In the genomic region with DNA sequence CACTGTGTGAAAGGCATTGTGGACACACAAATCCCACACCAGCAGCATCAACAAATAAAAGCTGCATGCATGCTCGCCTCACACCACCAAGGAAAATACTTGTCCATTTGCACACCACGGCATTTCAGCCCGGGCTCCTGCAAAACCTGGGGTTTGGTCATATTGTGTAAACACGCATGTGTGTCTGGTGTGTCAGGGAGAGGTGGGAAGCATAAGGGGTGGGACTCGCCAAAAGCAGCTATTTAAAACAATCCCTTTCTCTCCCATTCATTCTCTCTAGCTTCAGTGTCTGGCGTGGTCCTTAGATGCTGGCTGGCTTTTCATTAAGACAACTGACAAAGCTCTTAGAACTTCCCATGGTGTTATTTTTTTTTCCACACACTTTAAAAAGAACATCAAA, we compare ENCODE assay signal across 7 mouse cellular contexts. TPM values are rescaled to one million over a fixed set of nuclear protein-coding genes. Genes with fewer than 3 reads are reported as not detected.
DNase-seq lines count a peak whose midpoint lies in the region; ATAC-seq and TF ChIP-seq lines count a peak whose summit lies in the region.

No protein-coding gene starts in this region.

- no peaks in the 10 kb centered on the region for H3K27me3 ChIP-seq in lung, embryonic 16.5 days (ENCODE audit: control insufficient read depth, insufficient read depth, low read depth, low read length)
- no peaks in the 10 kb centered on the region for H3K27me3 ChIP-seq in embryonic facial prominence, embryonic 13.5 days
- H3K27me3 ChIP-seq in intestine, embryonic 15.5 days (replicated peaks): no peaks in the 10 kb centered on the region
- H3K27me3 ChIP-seq in myocyte (ENCODE audit: control insufficient read depth, insufficient read depth, insufficient read length): no peaks in the 10 kb centered on the region

- H3K4me1 ChIP-seq in lung, embryonic 16.5 days (replicated peaks; ENCODE audit: control insufficient read depth, insufficient read depth, low read length): peaks cover 11% of the 10 kb centered on the region
- peaks cover 35% of the 10 kb centered on the region for H3K4me1 ChIP-seq in embryonic facial prominence, embryonic 13.5 days
- H3K4me1 ChIP-seq in intestine, embryonic 15.5 days (replicated peaks): peaks cover 2% of the 10 kb centered on the region; the same call in 1 of the 2 replicates

- peak overlapping the region; percentile 65 for H3ac ChIP-seq in myocyte (ENCODE audit: control insufficient read depth, insufficient read length)

- DNase-seq in lung, postnatal 36 days: no peak
- no peak for DNase-seq in T-cell, adult 2 months (ENCODE audit: low spot score)
- no peak for DNase-seq in testis, postnatal 14 days (ENCODE audit: low spot score)

- H3K4me3 ChIP-seq in lung, embryonic 16.5 days (ENCODE audit: low read length): peak overlapping the region; percentile 85
- H3K4me3 ChIP-seq in embryonic facial prominence, embryonic 13.5 days: peak overlapping the region; percentile 69
- 0 out of 2 replicates have a peak overlapping the region, but pooled peaks have one; percentile 6 for H3K4me3 ChIP-seq in intestine, embryonic 15.5 days (replicated peaks)
- peak overlapping the region; percentile 58 for H3K4me3 ChIP-seq in myocyte

- H3K4me2 ChIP-seq in lung, embryonic 16.5 days (ENCODE audit: low read depth, low read length): peak overlapping the region; percentile 36
- H3K4me2 ChIP-seq in embryonic facial prominence, embryonic 13.5 days: peak overlapping the region; percentile 87
- H3K4me2 ChIP-seq in intestine, embryonic 15.5 days (replicated peaks): peak overlapping the region; percentile 95
- peak overlapping the region; percentile 68 for H3K4me2 ChIP-seq in myocyte (ENCODE audit: low read depth)

- no peaks in the 10 kb centered on the region for H3K9me3 ChIP-seq in lung, embryonic 16.5 days (ENCODE audit: control insufficient read depth, low read length)
- no peaks in the 10 kb centered on the region for H3K9me3 ChIP-seq in embryonic facial prominence, embryonic 13.5 days
- no peaks in the 10 kb centered on the region for H3K9me3 ChIP-seq in intestine, embryonic 15.5 days

- H3K79me2 ChIP-seq in myocyte (ENCODE audit: control insufficient read depth, insufficient read depth): peaks cover 38% of the 10 kb centered on the region

- no peak for ATAC-seq in lung, embryonic 16.5 days (ENCODE audit: low read depth)
- no peak for ATAC-seq in embryonic facial prominence, embryonic 13.5 days (ENCODE audit: insufficient number of reproducible peaks, insufficient read depth, low FRiP score, low TSS enrichment, low read depth)
- ATAC-seq in intestine, embryonic 15.5 days: no peak

- H3K9ac ChIP-seq in lung, embryonic 16.5 days (ENCODE audit: low read length): no peak overlapping the region
- no peak overlapping the region for H3K9ac ChIP-seq in embryonic facial prominence, embryonic 13.5 days
- H3K9ac ChIP-seq in intestine, embryonic 15.5 days: no peak overlapping the region

- no peak overlapping the region for H3K27ac ChIP-seq in lung, embryonic 16.5 days (ENCODE audit: low read length)
- H3K27ac ChIP-seq in embryonic facial prominence, embryonic 13.5 days: no peak overlapping the region
- H3K27ac ChIP-seq in intestine, embryonic 15.5 days: no peak overlapping the region

- WGBS in lung, embryonic 16.5 days: 34% methylated on average over 6 of the region's 6 CpGs
- WGBS in embryonic facial prominence, embryonic 13.5 days: 14% methylated on average over 6 of the region's 6 CpGs
- WGBS in intestine, embryonic 15.5 days: 28% methylated on average over 6 of the region's 6 CpGs

- no peaks in the 10 kb centered on the region for H3K36me3 ChIP-seq in lung, embryonic 16.5 days (ENCODE audit: control insufficient read depth, insufficient read depth, low read length)
- no peaks in the 10 kb centered on the region for H3K36me3 ChIP-seq in embryonic facial prominence, embryonic 13.5 days
- H3K36me3 ChIP-seq in intestine, embryonic 15.5 days: no peaks in the 10 kb centered on the region
- H3K36me3 ChIP-seq in myocyte (ENCODE audit: control insufficient read depth, insufficient read depth): no peaks in the 10 kb centered on the region

- no peak for TF ChIP-seq POLR2A in myocyte (IDR thresholded peaks at IDR 0.05; ENCODE audit: insufficient read length, low read depth)

TF ChIP-seq in myocyte, 11 proteins besides CTCF, POLR2A, EP300 and RAD21:
- no peak for TF ChIP-seq REST (IDR thresholded peaks at IDR 0.05; ENCODE audit: insufficient read depth, insufficient read length)
- TF ChIP-seq CEBPB (IDR thresholded peaks at IDR 0.05; ENCODE audit: insufficient read depth, poor library complexity, severe bottlenecking): no peak
- TF ChIP-seq USF1 (IDR thresholded peaks at IDR 0.05; ENCODE audit: low read depth): no peak
- TF ChIP-seq SRF (IDR thresholded peaks at IDR 0.05; ENCODE audit: control insufficient read depth, insufficient read length, low read depth): no peak
- no peak for TF ChIP-seq TCF12 (IDR thresholded peaks at IDR 0.05; ENCODE audit: insufficient read depth, poor library complexity, severe bottlenecking)
- TF ChIP-seq MYOG (IDR thresholded peaks at IDR 0.05; ENCODE audit: control insufficient read depth in 1 of 3, insufficient read depth in 1 of 3, insufficient read length in 2 of 3, low read depth in 2 of 3): no peak
- no peak for TF ChIP-seq MAX (IDR thresholded peaks at IDR 0.05; ENCODE audit: low read depth)
- no peak for TF ChIP-seq E2F4 (IDR thresholded peaks at IDR 0.05; ENCODE audit: insufficient read depth)
- TF ChIP-seq POLR2AphosphoS2 (IDR thresholded peaks at IDR 0.05; ENCODE audit: insufficient read length, low read depth): no peak
- TF ChIP-seq TCF3 (IDR thresholded peaks at IDR 0.05; ENCODE audit: insufficient read length, low read depth): no peak
- no peak for TF ChIP-seq MYOD1 (IDR thresholded peaks at IDR 0.05; ENCODE audit: control insufficient read depth in 1 of 3, insufficient read length in 2 of 3, low read depth in 2 of 3)

RNA-seq across cellular contexts. Expression of a gene that starts 1.4 kb away (rescaled TPM):
- polyA plus RNA-seq in lung, embryonic 16.5 days (2015; fragmentation: Nextera tagmentation; extraction: Ambion mirVana): 18.2 and 18.3 TPM in 2 replicates
- 37.3 and 38.1 TPM in 2 replicates for polyA plus RNA-seq in embryonic facial prominence, embryonic 13.5 days (2015; fragmentation: Nextera tagmentation; extraction: Ambion mirVana)
- polyA plus RNA-seq in intestine, embryonic 15.5 days (2015; fragmentation: Nextera tagmentation; extraction: Ambion mirVana): 17.0 and 17.9 TPM in 2 replicates
- polyA plus RNA-seq in myocyte (2012; fragmentation: generic; extraction: Trizol): 16.2 TPM

Comparison
In these comparisons a context has a peak if more than half of its experiments do, and no peak if none do; other contexts are left out.
1. H3K4me2 ChIP-seq: peak in every context shown above with its lines; median percentile 95 in intestine, embryonic 15.5 days; 87 in embryonic facial prominence, embryonic 13.5 days; 68 in myocyte; 36 in lung, embryonic 16.5 days.
2. H3K4me3 ChIP-seq: peak in every context shown above with its lines; median percentile 85 in lung, embryonic 16.5 days; 69 in embryonic facial prominence, embryonic 13.5 days; 58 in myocyte; 6 in intestine, embryonic 15.5 days.